Mouse (Mus musculus): ENCODE measurements at regions not wholly inside any gene's neighbourhood (a gene's known extent, or its start where the extent isn't known, plus 50 kb on each side); places are given as distances from the start of the nearest gene placed in this dataset.

DNA sequence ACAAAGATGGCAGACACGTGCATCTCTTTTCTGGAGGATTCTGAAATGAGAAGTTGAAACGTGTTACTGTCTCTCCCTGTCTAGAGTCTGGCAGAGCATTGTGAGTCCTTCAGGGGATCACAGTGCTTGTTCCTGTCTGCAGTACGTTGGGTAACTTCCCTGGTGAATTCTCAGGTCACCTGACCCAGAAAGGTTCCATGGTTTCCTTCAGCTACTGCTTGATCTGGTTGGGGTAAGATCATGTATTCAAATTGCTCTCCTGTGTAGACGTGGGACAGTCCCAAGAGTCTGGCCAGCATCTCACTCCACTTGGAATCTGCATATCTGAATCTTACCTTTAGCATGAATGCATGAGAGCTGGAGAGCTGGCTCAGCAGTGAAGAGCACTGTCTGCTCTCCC is 350.0 kb downstream of the Gpat3 start:
- TF ChIP-seq EP300 (IDR thresholded peaks at IDR 0.05; ENCODE audit: insufficient read depth, low read depth, low read length) = no peak
- no peak for TF ChIP-seq CTCF (IDR thresholded peaks at IDR 0.05)
- no peak for TF ChIP-seq POLR2A (IDR thresholded peaks at IDR 0.05; ENCODE audit: insufficient read depth, low read depth, low read length)
